Mouse (Mus musculus): ENCODE data around the gene Trim2.

The Trim2 gene

GRCm38 (mm10) chr3:84193881-84194280 is 112.8 kb downstream of the Trim2 start:
- DNase-seq (ENCODE audit: extremely low spot score, low spot score), result no peak

GRCm38 (mm10) chr3:84191141-84191881 is 115.4 kb downstream of the Trim2 start:
- DNase-seq (ENCODE audit: extremely low spot score, low spot score), result no peak

GRCm38 (mm10) chr3:84190513-84191061 is 116.1 kb downstream of the Trim2 start:
- peak; percentile 45 for DNase-seq (ENCODE audit: extremely low spot score, low spot score)

- no peak for DNase-seq (ENCODE audit: extremely low spot score, low spot score)
Measured at GRCm38 (mm10) chr3:84189629-84190173, 117.0 kb downstream of the Trim2 start.

- no peak for DNase-seq (ENCODE audit: extremely low spot score, low spot score)
Measured at GRCm38 (mm10) chr3:84181717-84182116, 125.0 kb downstream of the Trim2 start.

GRCm38 (mm10) chr3:84181102-84181501 is 125.6 kb downstream of the Trim2 start:
- DNase-seq (ENCODE audit: extremely low spot score, low spot score), result no peak

GRCm38 (mm10) chr3:84180304-84180703 is 126.4 kb downstream of the Trim2 start:
- DNase-seq (ENCODE audit: extremely low spot score, low spot score), result no peak

- DNase-seq (ENCODE audit: extremely low spot score, low spot score), result no peak
Measured at GRCm38 (mm10) chr3:84177834-84178233, 128.8 kb downstream of the Trim2 start.

GRCm38 (mm10) chr3:84175337-84176315 is 131.1 kb downstream of the Trim2 start:
- DNase-seq (ENCODE audit: extremely low spot score, low spot score), result peak; percentile 53

- DNase-seq (ENCODE audit: extremely low spot score, low spot score), result no peak
Measured at GRCm38 (mm10) chr3:84173581-84174154, 133.0 kb downstream of the Trim2 start, which contains the start of gene Gm6525. Gene Gm6525 (plus strand): TSS chr3:84174104.

GRCm38 (mm10) chr3:84172406-84172805 is 134.3 kb downstream of the Trim2 start:
- no peak for DNase-seq (ENCODE audit: extremely low spot score, low spot score)

- DNase-seq (ENCODE audit: extremely low spot score, low spot score), result no peak
Measured at GRCm38 (mm10) chr3:84169393-84170005, 137.2 kb downstream of the Trim2 start.

- no peak for DNase-seq (ENCODE audit: extremely low spot score, low spot score)
Measured at GRCm38 (mm10) chr3:84168943-84169342, 137.7 kb downstream of the Trim2 start.

GRCm38 (mm10) chr3:84166073-84166472 is 140.6 kb downstream of the Trim2 start:
- DNase-seq (ENCODE audit: extremely low spot score, low spot score), result no peak

- no peak for DNase-seq (ENCODE audit: extremely low spot score, low spot score)
Measured at GRCm38 (mm10) chr3:84165391-84165790, 141.3 kb downstream of the Trim2 start.

- DNase-seq (ENCODE audit: extremely low spot score, low spot score), result no peak
Measured at GRCm38 (mm10) chr3:84157559-84158350, 148.9 kb downstream of the Trim2 start.

- DNase-seq (ENCODE audit: extremely low spot score, low spot score), result no peak
Measured at GRCm38 (mm10) chr3:84157011-84157410, 149.7 kb downstream of the Trim2 start.

GRCm38 (mm10) chr3:84156105-84156504 is 150.6 kb downstream of the Trim2 start:
- DNase-seq (ENCODE audit: extremely low spot score, low spot score), result no peak

GRCm38 (mm10) chr3:84155558-84156006 is 151.1 kb downstream of the Trim2 start, which contains the start of gene Mnd1:
Gene Mnd1 (minus strand): TSS chr3:84155786.
- DNase-seq (ENCODE audit: extremely low spot score, low spot score), result peak; percentile 99

- DNase-seq (ENCODE audit: extremely low spot score, low spot score), result no peak
Measured at GRCm38 (mm10) chr3:84155146-84155545, 151.5 kb downstream of the Trim2 start.
